Mouse (Mus musculus) ES-Bruce4 (cell line): ENCODE data around the gene Rpl32. TPM values are rescaled to one million over a fixed set of nuclear protein-coding genes. Genes with fewer than 3 reads are reported as not detected.
A peak's percentile ranks its signal among the peaks of the same experiment; 100 is the strongest.

Source experiments
- H3K27ac ChIP-seq: 2 replicates; pipeline ENCODE4 v1.5.1; 2012; ENCODE audit warnings: low read length, inconsistent platforms; ENCODE audit not compliant: insufficient read depth
- H3K27me3 ChIP-seq: 2 replicates; pipeline ENCODE4 v1.6.1; 2012; ENCODE audit warnings: mild to moderate bottlenecking, low read length, inconsistent platforms; ENCODE audit not compliant: control insufficient read depth, poor library complexity, insufficient read depth, severe bottlenecking
- H3K36me3 ChIP-seq: 2 replicates; pipeline ENCODE4 v1.6.1; 2012; ENCODE audit warnings: inconsistent platforms, mild to moderate bottlenecking, low read length, moderate library complexity; ENCODE audit not compliant: control insufficient read depth, poor library complexity, insufficient read depth, severe bottlenecking
- H3K4me1 ChIP-seq: one replicate; pipeline ENCODE4 v1.8.1; 2011; ENCODE audit warnings: low read length; ENCODE audit not compliant: control insufficient read depth, insufficient read depth
- H3K4me3 ChIP-seq: 2 replicates; pipeline ENCODE4 v1.5.1; 2011; ENCODE audit warnings: low read depth, mild to moderate bottlenecking, low read length
- H3K9ac ChIP-seq: 2 replicates; pipeline ENCODE4 v1.6.1; 2012; ENCODE audit warnings: low read depth, mild to moderate bottlenecking, inconsistent platforms; ENCODE audit not compliant: poor library complexity, severe bottlenecking
- H3K9me3 ChIP-seq: replicated peaks from 2 replicates; pipeline ENCODE4 v1.6.1; 2012; ENCODE audit warnings: mild to moderate bottlenecking, low read length, inconsistent platforms; ENCODE audit not compliant: control insufficient read depth, poor library complexity, insufficient read depth, severe bottlenecking
- CTCF ChIP-seq: IDR thresholded peaks from one replicate; pipeline ENCODE4 v1.8.1; 2011; ENCODE audit warnings: low read depth, low read length
- EP300 ChIP-seq: IDR thresholded peaks from 2 replicates; pipeline ENCODE4 v1.6.1; 2011; ENCODE audit warnings: low read depth, low read length; ENCODE audit not compliant: insufficient read depth
- POLR2A ChIP-seq: IDR thresholded peaks from one replicate; pipeline ENCODE4 v1.8.1; 2011; ENCODE audit warnings: low read length; ENCODE audit not compliant: insufficient read depth
- polyA plus RNA-seq: library from polyadenylated mRNA; stranded (reverse); fragments of >200 nt; gene quantifications from 2 replicates; pipeline ENCODE4 v1.2.4, GENCODE M21; 2011; ENCODE audit warnings: low read depth; ENCODE audit not compliant: missing spikeins, insufficient read depth, insufficient read length

The Rpl32 gene
- polyA plus RNA-seq, 1 experiment, result 3,890 TPM

DNA sequence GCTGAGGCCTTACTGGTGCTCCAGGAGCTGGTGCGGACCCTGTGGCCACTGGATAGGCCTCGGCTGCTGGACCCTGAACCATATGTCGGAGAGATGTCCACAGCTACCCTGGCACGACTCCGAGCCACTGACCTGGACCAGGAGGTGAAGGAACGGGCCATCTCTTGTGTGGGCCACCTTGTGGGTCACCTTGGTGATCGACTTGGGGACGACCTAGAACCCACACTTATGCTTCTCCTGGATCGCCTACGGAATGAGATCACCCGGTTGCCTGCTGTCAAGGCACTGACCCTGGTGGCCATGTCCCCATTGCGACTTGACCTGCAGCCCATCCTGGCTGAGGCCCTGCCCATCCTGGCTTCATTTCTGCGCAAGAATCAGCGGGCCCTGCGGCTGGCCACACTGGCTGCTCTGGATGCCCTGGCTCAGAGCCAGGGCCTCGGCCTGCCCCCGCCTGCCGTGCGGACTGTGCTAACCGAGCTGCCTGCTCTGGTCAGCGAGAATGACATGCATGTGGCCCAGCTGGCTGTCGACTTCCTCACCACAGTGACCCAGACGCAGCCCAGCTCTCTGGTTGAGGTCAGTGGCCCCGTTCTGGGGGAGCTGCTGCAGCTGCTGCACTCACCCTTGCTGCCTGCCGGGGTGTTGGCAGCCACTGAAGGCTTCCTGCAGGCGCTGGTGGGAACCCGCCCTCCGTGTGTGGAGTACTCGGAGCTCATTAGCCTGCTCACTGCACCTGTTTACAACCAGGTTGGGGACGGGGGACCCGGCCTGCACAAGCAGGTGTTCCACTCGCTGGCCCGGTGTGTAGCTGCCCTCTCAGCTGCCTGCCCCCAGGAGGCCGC lies 16.5 kb downstream of the Rpl32 start:
- TF ChIP-seq POLR2A (no peak), CTCF (no peak), EP300 (no peak)
- Histone ChIP-seq H3K36me3 (no peaks in the 10 kb centered on the region), H3K27ac (no peak overlapping the region), H3K9ac (no peak overlapping the region), H3K4me1 (no peaks in the 10 kb centered on the region), H3K4me3 (no peak overlapping the region), H3K9me3 (no peaks in the 10 kb centered on the region), H3K27me3 (no peaks in the 10 kb centered on the region)

GRCm38 (mm10) chr6:115791016-115791415 lies 17.5 kb downstream of the Rpl32 start:
- Histone ChIP-seq H3K27me3 (no peaks in the 10 kb centered on the region), H3K4me3 (no peak overlapping the region), H3K27ac (no peak overlapping the region), H3K9ac (no peak overlapping the region), H3K36me3 (peaks cover 3% of the 10 kb centered on the region; the same call in 1 of the 2 replicates), H3K9me3 (no peaks in the 10 kb centered on the region), H3K4me1 (no peaks in the 10 kb centered on the region)
- TF ChIP-seq CTCF, result no peak
- TF ChIP-seq EP300, result no peak
- no peak for TF ChIP-seq POLR2A

- Histone ChIP-seq H3K36me3 (peaks cover 11% of the 10 kb centered on the region), H3K4me1 (no peaks in the 10 kb centered on the region), H3K27ac (no peak overlapping the region), H3K9me3 (no peaks in the 10 kb centered on the region), H3K4me3 (no peak overlapping the region), H3K27me3 (no peaks in the 10 kb centered on the region), H3K9ac (no peak overlapping the region)
- no peak for TF ChIP-seq POLR2A
- TF ChIP-seq EP300, result no peak
- TF ChIP-seq CTCF, result no peak
Observed at GRCm38 (mm10) chr6:115782781-115783180, 25.8 kb downstream of the Rpl32 start.

GRCm38 (mm10) chr6:115776363-115776762 lies 32.2 kb downstream of the Rpl32 start:
- Histone ChIP-seq H3K9me3 (no peaks in the 10 kb centered on the region), H3K36me3 (peaks cover under 1% of the 10 kb centered on the region; the same call in 1 of the 2 replicates), H3K27ac (no peak overlapping the region), H3K4me3 (no peak overlapping the region), H3K4me1 (no peaks in the 10 kb centered on the region), H3K9ac (no peak overlapping the region), H3K27me3 (no peaks in the 10 kb centered on the region)
- TF ChIP-seq EP300, result no peak
- TF ChIP-seq CTCF, result no peak
- no peak for TF ChIP-seq POLR2A

- Histone ChIP-seq H3K36me3 (no peaks in the 10 kb centered on the region), H3K4me1 (no peaks in the 10 kb centered on the region), H3K9ac (0 out of 2 replicates have a peak overlapping the region, but pooled peaks have one; percentile 23), H3K27me3 (no peaks in the 10 kb centered on the region), H3K27ac (no peak overlapping the region), H3K4me3 (peak overlapping the region; percentile 56; the same call in 1 of the 2 replicates), H3K9me3 (no peaks in the 10 kb centered on the region)
- TF ChIP-seq EP300, result no peak
- TF ChIP-seq CTCF, result no peak
- TF ChIP-seq POLR2A, result no peak
Observed at GRCm38 (mm10) chr6:115775838-115776237, 32.7 kb downstream of the Rpl32 start.

- H3K36me3 ChIP-seq, result no peaks in the 10 kb centered on the region
Observed at GRCm38 (mm10) chr6:115774501-115774921, 34.0 kb downstream of the Rpl32 start, which contains the start of gene Cand2. Gene Cand2, plus strand, starts transcription at chr6:115774538.

More at GRCm38 (mm10) chr6:115774501-115774921, 34.0 kb downstream of the Rpl32 start, which contains the start of gene Cand2:
- Histone ChIP-seq H3K4me1 (no peaks in the 10 kb centered on the region), H3K27ac (no peak within 1 kb of the TSS), H3K9ac (peak within 1 kb of the TSS; percentile 68), H3K27me3 (no peaks in the 10 kb centered on the region), H3K4me3 (peak within 1 kb of the TSS; percentile 56), H3K9me3 (no peaks in the 10 kb centered on the region)
- TF ChIP-seq CTCF, result no peak
- TF ChIP-seq EP300, result no peak
- no peak for TF ChIP-seq POLR2A
